Mouse (Mus musculus) left cerebral cortex, adult 9 months (tissue): ENCODE results near the gene Vrk1.

Source experiments
- DNase-seq, 2 experiments: peaks; one replicate each; pipeline ENCODE4 v3.0.0; 2022; ENCODE audit warnings: low spot score in 2 of 2

The Vrk1 gene

DNA sequence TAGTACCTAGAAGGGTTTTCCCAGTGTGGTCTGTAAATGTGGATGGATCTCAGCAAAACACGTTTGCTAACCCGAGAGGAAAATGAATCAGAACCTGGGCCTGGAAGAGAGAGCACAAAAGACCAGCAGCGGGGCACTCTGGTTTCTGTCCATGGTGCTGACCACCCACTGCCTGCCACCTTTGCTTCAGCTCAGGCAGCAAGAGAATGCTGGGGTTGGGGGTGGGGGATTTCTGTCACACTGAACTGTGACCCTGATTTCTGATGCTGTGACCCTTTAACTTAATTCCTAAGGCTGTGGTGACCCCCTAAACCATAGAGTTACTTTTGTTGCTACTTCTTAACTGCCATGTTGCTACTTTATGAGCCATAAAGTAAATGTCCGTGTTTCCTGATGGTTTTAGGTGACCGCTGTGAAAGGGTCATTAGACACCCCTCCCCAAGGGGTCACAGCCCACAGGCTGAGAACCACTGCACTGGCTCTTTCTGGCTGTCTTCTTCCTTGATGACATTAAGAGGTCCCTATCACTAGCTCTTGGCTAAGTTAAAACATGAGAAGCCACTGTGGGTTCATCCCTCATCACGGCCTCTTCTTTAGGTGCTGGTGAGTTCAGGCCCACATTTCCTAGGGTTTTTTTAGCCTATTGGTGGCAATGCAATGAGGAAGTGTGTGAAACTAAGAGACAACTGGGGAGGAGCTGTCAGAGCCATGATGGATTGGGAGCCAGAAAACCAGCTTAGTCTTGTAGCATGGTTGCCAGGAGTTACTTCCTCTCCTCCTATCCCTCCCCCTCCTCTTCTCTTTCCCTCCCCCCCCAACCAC lies 105.3 kb downstream of the Vrk1 start:
- DNase-seq, result no peak

GRCm38 (mm10) chr12:106115892-106116206 lies 105.8 kb downstream of the Vrk1 start:
- no peak for DNase-seq

DNA sequence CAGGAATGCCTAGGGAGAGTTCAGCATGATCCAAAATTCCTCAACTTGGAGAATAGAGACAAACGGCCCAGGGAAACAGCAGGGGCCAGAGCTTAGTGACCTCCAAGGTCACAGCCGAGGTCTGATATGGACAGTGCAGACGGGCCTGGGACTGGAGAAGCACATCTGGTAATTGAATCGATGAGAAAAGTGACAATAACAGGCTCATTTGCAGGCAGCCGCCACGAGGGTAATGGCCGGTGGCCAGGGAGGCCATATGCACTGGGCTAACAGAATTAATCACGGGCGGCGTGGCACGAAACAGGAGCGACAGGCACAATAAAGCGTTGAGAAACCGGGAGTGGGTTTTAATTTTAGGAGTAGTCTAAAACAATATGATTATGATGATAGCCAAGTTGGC lies 113.2 kb downstream of the Vrk1 start:
- DNase-seq, result no peak

- DNase-seq, result no peak
Observed at GRCm38 (mm10) chr12:106124581-106124980, 114.6 kb downstream of the Vrk1 start.
